Mouse (Mus musculus) ES-Bruce4 (cell line): Measurements from ENCODE around the gene Prkd2. TPM values are rescaled to one million over a fixed set of nuclear protein-coding genes. Genes with fewer than 3 reads are reported as not detected.

ENCODE experiments used
- H3K27ac ChIP-seq: 2 replicates; pipeline ENCODE4 v1.5.1; 2012; ENCODE audit warnings: low read length, inconsistent platforms; ENCODE audit not compliant: insufficient read depth
- H3K27me3 ChIP-seq: 2 replicates; pipeline ENCODE4 v1.6.1; 2012; ENCODE audit warnings: mild to moderate bottlenecking, low read length, inconsistent platforms; ENCODE audit not compliant: control insufficient read depth, poor library complexity, insufficient read depth, severe bottlenecking
- H3K36me3 ChIP-seq: 2 replicates; pipeline ENCODE4 v1.6.1; 2012; ENCODE audit warnings: inconsistent platforms, mild to moderate bottlenecking, low read length, moderate library complexity; ENCODE audit not compliant: control insufficient read depth, poor library complexity, insufficient read depth, severe bottlenecking
- H3K4me1 ChIP-seq: one replicate; pipeline ENCODE4 v1.8.1; 2011; ENCODE audit warnings: low read length; ENCODE audit not compliant: control insufficient read depth, insufficient read depth
- H3K4me3 ChIP-seq: 2 replicates; pipeline ENCODE4 v1.5.1; 2011; ENCODE audit warnings: low read depth, mild to moderate bottlenecking, low read length
- H3K9ac ChIP-seq: 2 replicates; pipeline ENCODE4 v1.6.1; 2012; ENCODE audit warnings: low read depth, mild to moderate bottlenecking, inconsistent platforms; ENCODE audit not compliant: poor library complexity, severe bottlenecking
- H3K9me3 ChIP-seq: replicated peaks from 2 replicates; pipeline ENCODE4 v1.6.1; 2012; ENCODE audit warnings: mild to moderate bottlenecking, low read length, inconsistent platforms; ENCODE audit not compliant: control insufficient read depth, poor library complexity, insufficient read depth, severe bottlenecking
- CTCF ChIP-seq: IDR thresholded peaks from one replicate; pipeline ENCODE4 v1.8.1; 2011; ENCODE audit warnings: low read depth, low read length
- EP300 ChIP-seq: IDR thresholded peaks from 2 replicates; pipeline ENCODE4 v1.6.1; 2011; ENCODE audit warnings: low read depth, low read length; ENCODE audit not compliant: insufficient read depth
- POLR2A ChIP-seq: IDR thresholded peaks from one replicate; pipeline ENCODE4 v1.8.1; 2011; ENCODE audit warnings: low read length; ENCODE audit not compliant: insufficient read depth
- polyA plus RNA-seq: library from polyadenylated mRNA; stranded (reverse); fragments of >200 nt; gene quantifications from 2 replicates; pipeline ENCODE4 v1.2.4, GENCODE M21; 2011; ENCODE audit warnings: low read depth; ENCODE audit not compliant: missing spikeins, insufficient read depth, insufficient read length

The Prkd2 gene
- polyA plus RNA-seq, 1 experiment, result 18.5 TPM

DNA sequence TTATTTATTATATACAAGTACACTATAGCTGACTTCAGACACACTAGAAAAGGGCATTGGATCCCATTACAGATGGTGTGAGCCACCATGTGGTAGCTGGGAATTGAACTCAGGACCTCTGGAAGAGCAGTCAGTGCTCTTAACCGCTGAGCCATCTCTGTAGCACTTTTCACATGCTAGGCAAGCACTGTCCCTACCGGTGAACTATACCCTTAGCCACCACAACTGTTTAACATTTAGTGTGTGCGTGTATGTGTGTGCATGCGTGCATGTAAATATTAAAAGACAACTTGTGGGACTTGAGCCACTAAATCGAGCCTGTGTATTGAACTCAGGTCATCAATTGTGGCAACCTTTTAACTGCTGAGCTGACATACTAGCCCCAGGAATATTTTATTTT is 4.1 kb downstream of the Prkd2 start:
- no peaks in the 10 kb centered on the region for H3K27me3 ChIP-seq
- H3K9ac ChIP-seq, result no peak overlapping the region

DNA sequence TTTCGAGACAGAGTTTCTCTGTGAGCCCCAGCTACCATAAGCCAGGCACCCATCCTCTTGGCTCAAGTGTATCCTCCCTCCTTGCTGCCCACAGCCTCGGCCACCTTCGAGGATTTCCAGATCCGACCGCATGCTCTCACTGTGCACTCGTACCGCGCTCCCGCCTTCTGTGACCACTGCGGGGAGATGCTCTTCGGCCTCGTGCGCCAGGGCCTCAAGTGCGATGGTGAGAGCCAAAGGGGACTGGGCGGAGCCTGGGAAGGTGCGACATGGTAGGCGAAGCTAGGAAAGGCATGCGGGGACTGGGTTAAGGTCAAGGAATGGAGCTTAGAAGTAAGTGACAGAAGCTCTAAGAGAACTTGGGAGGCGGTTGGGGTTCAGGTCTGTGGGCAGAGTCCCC is 4.8 kb downstream of the Prkd2 start:
- Histone ChIP-seq H3K9me3 (no peaks in the 10 kb centered on the region), H3K4me1 (peaks cover 2% of the 10 kb centered on the region), H3K36me3 (no peaks in the 10 kb centered on the region), H3K27ac (no peak overlapping the region), H3K27me3 (no peaks in the 10 kb centered on the region), H3K4me3 (no peak overlapping the region), H3K9ac (no peak overlapping the region)
- TF ChIP-seq CTCF (no peak), EP300 (no peak), POLR2A (no peak)

More for the DNA sequence above, 4.1 kb downstream of the Prkd2 start:
- TF ChIP-seq CTCF, result no peak
- no peak for TF ChIP-seq EP300
- TF ChIP-seq POLR2A, result no peak
- H3K4me3 ChIP-seq, result no peak overlapping the region
- H3K9me3 ChIP-seq, result no peaks in the 10 kb centered on the region
- H3K27ac ChIP-seq, result no peak overlapping the region
- H3K36me3 ChIP-seq, result no peaks in the 10 kb centered on the region
- H3K4me1 ChIP-seq, result peaks cover 2% of the 10 kb centered on the region

DNA sequence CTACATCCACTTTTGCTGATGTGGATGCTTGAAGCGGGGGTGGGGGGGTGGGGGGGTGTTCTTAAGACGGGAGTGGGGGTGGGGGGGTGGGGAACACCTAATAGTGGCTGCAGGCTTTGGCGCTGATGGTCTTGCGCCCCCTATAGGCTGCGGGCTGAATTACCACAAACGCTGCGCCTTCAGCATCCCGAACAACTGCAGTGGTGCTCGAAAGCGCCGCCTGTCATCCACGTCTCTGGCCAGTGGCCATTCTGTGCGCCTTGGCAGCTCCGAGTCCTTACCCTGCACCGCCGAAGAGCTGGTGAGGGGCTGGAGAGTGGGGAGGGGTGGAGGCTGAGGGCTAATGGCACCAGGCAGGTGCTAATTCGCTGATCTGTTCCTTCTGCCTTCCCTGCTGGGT is 5.9 kb downstream of the Prkd2 start:
- Histone ChIP-seq H3K9ac (no peak overlapping the region), H3K4me1 (peaks cover 7% of the 10 kb centered on the region), H3K4me3 (no peak overlapping the region), H3K9me3 (no peaks in the 10 kb centered on the region), H3K36me3 (no peaks in the 10 kb centered on the region), H3K27ac (no peak overlapping the region), H3K27me3 (no peaks in the 10 kb centered on the region)
- no peak for TF ChIP-seq EP300
- TF ChIP-seq CTCF, result peak; percentile 76
- no peak for TF ChIP-seq POLR2A

DNA sequence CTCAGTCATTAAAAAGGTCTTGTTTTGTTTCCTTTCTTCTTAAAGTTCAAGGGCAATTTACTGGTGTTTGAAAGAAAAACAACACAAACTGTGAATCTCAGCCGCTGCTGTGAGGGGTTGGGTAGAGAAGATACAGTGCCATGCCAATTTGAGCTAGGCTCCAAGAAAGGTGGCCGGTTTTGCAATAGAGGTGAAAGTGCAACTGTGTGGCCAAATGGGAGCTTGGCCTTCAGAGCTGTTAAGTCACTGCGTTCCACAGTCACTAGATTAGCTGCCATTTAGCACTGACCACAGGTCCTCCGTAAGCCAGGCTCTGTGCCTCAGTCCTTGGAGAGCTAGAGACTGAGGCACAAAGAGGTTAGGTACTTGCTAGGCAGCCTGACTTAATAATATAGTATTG is 8.9 kb downstream of the Prkd2 start:
- Histone ChIP-seq H3K9ac (no peak overlapping the region), H3K36me3 (no peaks in the 10 kb centered on the region), H3K9me3 (no peaks in the 10 kb centered on the region), H3K4me3 (no peak overlapping the region), H3K27me3 (no peaks in the 10 kb centered on the region), H3K27ac (no peak overlapping the region), H3K4me1 (peaks cover 5% of the 10 kb centered on the region)
- no peak for TF ChIP-seq EP300
- no peak for TF ChIP-seq CTCF
- TF ChIP-seq POLR2A, result no peak

DNA sequence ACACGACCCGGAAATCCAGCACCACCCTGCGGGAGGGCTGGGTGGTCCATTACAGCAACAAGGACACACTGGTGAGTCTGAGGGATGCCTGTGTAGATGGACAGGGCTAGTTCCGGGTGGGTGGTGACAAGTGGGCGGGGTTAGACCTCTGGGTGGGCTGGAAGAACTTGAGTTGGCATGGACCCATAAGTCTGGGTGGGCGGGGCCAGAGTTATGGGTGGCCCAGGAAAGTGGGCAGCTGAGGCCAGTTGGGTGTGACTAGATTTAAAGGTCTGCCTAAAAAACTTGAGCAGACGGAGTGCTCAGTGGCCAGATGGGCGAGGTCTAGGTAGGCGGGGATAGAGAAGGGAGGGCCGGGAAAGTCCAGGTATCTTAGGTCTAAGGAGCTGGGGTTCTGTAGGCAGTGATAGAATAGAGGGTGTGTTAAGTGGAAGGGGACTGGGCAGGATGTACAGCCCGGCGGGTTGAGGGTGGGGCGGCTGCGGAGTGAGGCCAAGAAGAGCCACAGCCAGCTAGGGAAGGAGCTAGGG is 10.7 kb downstream of the Prkd2 start:
- Histone ChIP-seq H3K9me3 (no peaks in the 10 kb centered on the region), H3K36me3 (no peaks in the 10 kb centered on the region), H3K4me3 (no peak overlapping the region), H3K9ac (no peak overlapping the region), H3K27ac (no peak overlapping the region), H3K27me3 (no peaks in the 10 kb centered on the region), H3K4me1 (peaks cover 5% of the 10 kb centered on the region)
- TF ChIP-seq CTCF (no peak), POLR2A (no peak), EP300 (no peak)

DNA sequence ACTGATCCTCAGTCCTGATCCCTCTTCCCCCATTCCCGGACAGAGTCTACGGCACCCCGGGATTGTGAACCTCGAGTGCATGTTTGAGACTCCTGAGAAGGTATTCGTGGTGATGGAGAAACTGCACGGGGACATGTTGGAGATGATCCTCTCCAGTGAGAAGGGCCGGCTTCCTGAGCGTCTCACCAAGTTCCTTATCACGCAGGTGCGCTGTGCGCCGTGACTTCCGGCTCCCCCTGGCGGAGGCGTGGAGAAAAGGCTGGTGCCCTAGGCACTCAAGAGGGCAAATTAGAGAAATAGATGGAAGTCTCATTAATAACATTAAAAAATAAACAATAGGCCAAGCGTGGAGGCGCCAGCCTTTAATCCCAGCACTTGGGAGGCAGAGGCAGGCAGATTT is 15.6 kb downstream of the Prkd2 start:
- Histone ChIP-seq H3K27ac (no peak overlapping the region), H3K27me3 (no peaks in the 10 kb centered on the region), H3K36me3 (no peaks in the 10 kb centered on the region), H3K9me3 (no peaks in the 10 kb centered on the region), H3K4me1 (peaks cover under 1% of the 10 kb centered on the region), H3K9ac (0 out of 2 replicates have a peak overlapping the region, but pooled peaks have one; percentile 25), H3K4me3 (peak overlapping the region; percentile 55)
- TF ChIP-seq EP300, result no peak
- TF ChIP-seq CTCF, result peak; percentile 86
